Mouse (Mus musculus) heart, postnatal 0 days (tissue): ENCODE results near the gene Edc4. TPM values are rescaled to one million over a fixed set of nuclear protein-coding genes. Genes with fewer than 3 reads are reported as not detected.

Experiments used
- ATAC-seq: fragments of 200-750 bp; cut with Nextera tagmentation; 2 replicates; pipeline ENCODE4 v1.8.0; 2017; ENCODE audit warnings: low read depth, moderate number of reproducible peaks, moderate library complexity; ENCODE audit not compliant: insufficient read depth
- DNase-seq: peaks from one replicate; pipeline ENCODE4 v3.0.0-alpha.2; 2016; ENCODE audit warnings: low spot score
- H3K27ac ChIP-seq: fragments of 300-500 bp; sonication (generic); 2 replicates; pipeline ENCODE4 v1.5.1; 2014; ENCODE audit warnings: low read depth, mild to moderate bottlenecking
- H3K27me3 ChIP-seq: fragments of 300-500 bp; sonication (generic); 2 replicates; pipeline ENCODE4 v1.6.1; 2014; ENCODE audit warnings: low read length, mixed read lengths; ENCODE audit not compliant: control insufficient read depth, insufficient read depth
- H3K36me3 ChIP-seq: fragments of 300-500 bp; sonication (generic); replicated peaks from 2 replicates; pipeline ENCODE4 v1.6.1; 2014; ENCODE audit warnings: low read length, mixed read lengths; ENCODE audit not compliant: control insufficient read depth, insufficient read depth
- H3K4me1 ChIP-seq: fragments of 300-500 bp; sonication (generic); 2 replicates; pipeline ENCODE4 v1.6.1; 2014; ENCODE audit warnings: antibody characterized with exemption; ENCODE audit not compliant: control insufficient read depth, insufficient read depth
- H3K4me2 ChIP-seq: fragments of 300-500 bp; sonication (generic); 2 replicates; pipeline ENCODE4 v1.6.1; 2014; ENCODE audit warnings: low read depth, mild to moderate bottlenecking, low read length, moderate library complexity
- H3K4me3 ChIP-seq: fragments of 300-500 bp; sonication (generic); 2 replicates; pipeline ENCODE4 v1.5.1; 2014; ENCODE audit warnings: low read depth, low read length
- H3K9ac ChIP-seq: fragments of 300-500 bp; sonication (generic); replicated peaks from 2 replicates; pipeline ENCODE4 v1.6.1; 2014; ENCODE audit warnings: low read depth, low read length, mixed read lengths
- H3K9me3 ChIP-seq: fragments of 300-500 bp; sonication (generic); replicated peaks from 2 replicates; pipeline ENCODE4 v1.6.1; 2016; ENCODE audit warnings: low read length; ENCODE audit not compliant: control insufficient read depth
- CTCF ChIP-seq: IDR thresholded peaks from 2 replicates; pipeline ENCODE4 v1.5.1; 2016; ENCODE audit warnings: antibody characterized with exemption, control low read depth, low read depth
- EP300 ChIP-seq: IDR thresholded peaks from 2 replicates; pipeline ENCODE4 v1.6.1; 2016; ENCODE audit warnings: antibody characterized with exemption, low read depth
- WGBS: fragments of 180-500 bp; shearing (Covaris S2); extraction: QIAGEN DNeasy Blood & Tissue Kit; methylation state at CpG from one replicate; pipeline ENCODE4 v1.1.7; 2014; 5-methylcytosine and 5-hydroxymethylcytosine counted together
- polyA plus RNA-seq: library from polyadenylated mRNA; unstranded; fragments of >200 nt; fragmentation: Nextera tagmentation; extraction: Ambion mirVana; gene quantifications from 2 replicates; pipeline ENCODE4 v1.2.1, GENCODE M21; 2015
- total RNA-seq: library from RNA; depleted of rRNA; stranded (reverse); fragments of >200 nt; gene quantifications from 2 replicates; pipeline ENCODE4 v1.2.3, GENCODE M21; 2014; ENCODE audit warnings: low replicate concordance

The Edc4 gene
- total and polyA plus RNA-seq, 2 experiments from 2014 or later, result 18.1 to 44.9 TPM

- ATAC-seq, result no peak
- peaks cover 41% of the 10 kb centered on the region for H3K4me1 ChIP-seq
- no peak overlapping the region for H3K9ac ChIP-seq
- no peak overlapping the region for H3K4me2 ChIP-seq
- no peaks in the 10 kb centered on the region for H3K27me3 ChIP-seq
- WGBS, result 59% methylated on average over 5 of the region's 5 CpGs
- no peak for DNase-seq
- peak overlapping the region; percentile 78 for H3K27ac ChIP-seq
- H3K36me3 ChIP-seq, result no peaks in the 10 kb centered on the region
- no peaks in the 10 kb centered on the region for H3K9me3 ChIP-seq
- TF ChIP-seq CTCF (no peak), EP300 (no peak)
- no peak overlapping the region for H3K4me3 ChIP-seq
These were observed 21.4 kb upstream of the Edc4 start for GRCm38 (mm10) chr8:105859314-105859713.

GRCm38 (mm10) chr8:105860143-105860981, 20.3 kb upstream of the Edc4 start, which contains the start of gene Nutf2:
Gene Nutf2 (plus strand): TSS chr8:105860580.
- H3K4me3 ChIP-seq, result peak within 1 kb of the TSS; percentile 75
- no peaks in the 10 kb centered on the region for H3K9me3 ChIP-seq
- DNase-seq (peak; percentile 100), ATAC-seq (peak; percentile 97)
- H3K36me3 ChIP-seq, result no peaks in the 10 kb centered on the region
- peak within 1 kb of the TSS; percentile 85 for H3K27ac ChIP-seq
- no peaks in the 10 kb centered on the region for H3K27me3 ChIP-seq
- peaks cover 41% of the 10 kb centered on the region for H3K4me1 ChIP-seq
- WGBS, result under 1% methylated on average over 51 of the region's 59 CpGs
- peak within 1 kb of the TSS; percentile 95 for H3K4me2 ChIP-seq
- peak within 1 kb of the TSS; percentile 86 for H3K9ac ChIP-seq
- TF ChIP-seq EP300 (no peak), CTCF (no peak)

GRCm38 (mm10) chr8:105861951-105862350, 18.7 kb upstream of the Edc4 start:
- peak overlapping the region; percentile 95 for H3K4me2 ChIP-seq
- peak overlapping the region; percentile 86 for H3K9ac ChIP-seq
- ATAC-seq (no peak), DNase-seq (no peak)
- TF ChIP-seq CTCF (peak; percentile 32), EP300 (no peak)
- 0% methylated on average over 1 of the region's 1 CpGs for whole genome bisulfite sequencing
- peaks cover 15% of the 10 kb centered on the region for H3K36me3 ChIP-seq
- H3K4me3 ChIP-seq, result peak overlapping the region; percentile 75
- no peaks in the 10 kb centered on the region for H3K9me3 ChIP-seq
- H3K27ac ChIP-seq, result peak overlapping the region; percentile 85
- no peaks in the 10 kb centered on the region for H3K27me3 ChIP-seq
- peaks cover 31% of the 10 kb centered on the region for H3K4me1 ChIP-seq

- ATAC-seq, result no peak
- Histone ChIP-seq H3K36me3 (peaks cover 37% of the 10 kb centered on the region), H3K4me2 (no peak overlapping the region), H3K4me1 (peaks cover 12% of the 10 kb centered on the region), H3K27me3 (no peaks in the 10 kb centered on the region), H3K9me3 (no peaks in the 10 kb centered on the region), H3K4me3 (no peak overlapping the region), H3K9ac (no peak overlapping the region), H3K27ac (no peak overlapping the region)
- WGBS, result 70% methylated on average over 6 of the region's 6 CpGs
- TF ChIP-seq EP300 (no peak), CTCF (peak; percentile 27; the same call in 1 of the 2 replicates)
- DNase-seq, result no peak
These were observed 14.2 kb upstream of the Edc4 start for GRCm38 (mm10) chr8:105866364-105867029.

GRCm38 (mm10) chr8:105874301-105874700, 6.4 kb upstream of the Edc4 start:
- Histone ChIP-seq H3K36me3 (peaks cover 46% of the 10 kb centered on the region), H3K4me1 (peaks cover 31% of the 10 kb centered on the region), H3K27me3 (no peaks in the 10 kb centered on the region), H3K9me3 (no peaks in the 10 kb centered on the region), H3K9ac (peak overlapping the region; percentile 8; the same call in 1 of the 2 replicates), H3K4me3 (no peak overlapping the region), H3K4me2 (peak overlapping the region; percentile 40), H3K27ac (peak overlapping the region; percentile 91)
- peak; percentile 85 for DNase-seq
- TF ChIP-seq EP300 (no peak), CTCF (no peak)
- 25% methylated on average over 6 of the region's 6 CpGs for WGBS
- ATAC-seq, result peak; percentile 92
